Mouse (Mus musculus) lung, postnatal 10 days (tissue): ENCODE results near the gene Clcn5.

ENCODE experiments used
- DNase-seq: peaks from one replicate; pipeline ENCODE4 v3.0.0; 2021

The Clcn5 gene

GRCm38 (mm10) chrX:7319089-7319721 is at the start of gene Clcn5:
Clcn5 (minus strand) TSS chrX:7319358.
- peak; percentile 97 for DNase-seq

GRCm38 (mm10) chrX:7325455-7325854 is 6.3 kb upstream of the Clcn5 start:
- DNase-seq = no peak

GRCm38 (mm10) chrX:7322288-7322687 is 3.1 kb upstream of the Clcn5 start:
- peak; percentile 70 for DNase-seq

DNA sequence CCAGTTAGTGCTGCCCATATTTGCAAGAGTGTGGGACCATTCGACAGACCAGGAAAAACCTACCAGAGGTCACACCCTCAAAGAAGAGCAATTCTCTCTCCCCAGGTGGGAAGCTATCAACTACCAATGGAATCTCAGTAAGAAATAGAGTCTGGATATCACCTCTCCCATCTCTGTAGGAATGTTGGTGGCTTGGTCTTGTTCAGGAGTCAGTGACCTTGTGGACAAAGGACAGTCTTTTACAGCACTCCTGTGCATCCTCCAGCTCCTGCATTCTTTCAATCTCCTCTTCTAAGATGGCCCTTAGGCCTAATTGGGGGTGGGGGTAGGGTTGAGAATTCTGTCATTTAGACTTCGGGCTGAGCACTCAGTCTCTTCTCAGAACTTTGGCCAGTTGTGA is 1.4 kb upstream of the Clcn5 start:
- DNase-seq = no peak

DNA sequence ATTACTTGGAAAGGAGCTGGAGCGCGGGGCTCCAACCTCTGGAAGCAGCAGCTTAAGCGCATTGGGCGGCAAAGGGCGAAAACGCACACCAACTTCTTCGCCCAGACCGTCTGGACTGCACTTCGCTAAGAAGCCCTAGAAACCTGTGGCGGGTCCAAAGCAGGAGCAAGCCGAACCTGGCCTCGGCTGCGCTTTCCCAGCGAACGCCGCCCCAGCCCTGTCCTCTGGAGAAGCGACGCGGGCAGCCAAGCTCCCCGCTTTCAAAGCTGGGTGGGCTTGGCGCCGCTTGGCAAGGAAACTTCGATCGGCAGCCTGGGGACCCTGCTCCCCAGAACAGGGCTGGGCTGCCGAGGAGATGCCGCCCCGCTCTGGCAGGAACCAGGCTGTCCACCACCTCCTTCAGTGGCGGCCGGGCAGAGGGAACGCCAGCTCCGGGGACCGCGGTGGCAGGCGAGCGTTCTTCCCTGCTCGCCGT is 570 bp downstream of the Clcn5 start:
- peak; percentile 27 for DNase-seq

GRCm38 (mm10) chrX:7315115-7315514 is 4.0 kb downstream of the Clcn5 start:
- no peak for DNase-seq

- no peak for DNase-seq
Observed at GRCm38 (mm10) chrX:7314645-7315044, 4.5 kb downstream of the Clcn5 start.

- DNase-seq = no peak
Observed at GRCm38 (mm10) chrX:7308242-7308641, 10.9 kb downstream of the Clcn5 start.

GRCm38 (mm10) chrX:7306861-7307260 is 12.3 kb downstream of the Clcn5 start:
- DNase-seq = no peak

- no peak for DNase-seq
Observed at GRCm38 (mm10) chrX:7292981-7293380, 26.2 kb downstream of the Clcn5 start.

- DNase-seq = no peak
Observed at GRCm38 (mm10) chrX:7292151-7292768, 26.9 kb downstream of the Clcn5 start.

GRCm38 (mm10) chrX:7288976-7289375 is 30.2 kb downstream of the Clcn5 start:
- no peak for DNase-seq

GRCm38 (mm10) chrX:7287051-7287734 is 32.0 kb downstream of the Clcn5 start:
- DNase-seq = no peak

DNA sequence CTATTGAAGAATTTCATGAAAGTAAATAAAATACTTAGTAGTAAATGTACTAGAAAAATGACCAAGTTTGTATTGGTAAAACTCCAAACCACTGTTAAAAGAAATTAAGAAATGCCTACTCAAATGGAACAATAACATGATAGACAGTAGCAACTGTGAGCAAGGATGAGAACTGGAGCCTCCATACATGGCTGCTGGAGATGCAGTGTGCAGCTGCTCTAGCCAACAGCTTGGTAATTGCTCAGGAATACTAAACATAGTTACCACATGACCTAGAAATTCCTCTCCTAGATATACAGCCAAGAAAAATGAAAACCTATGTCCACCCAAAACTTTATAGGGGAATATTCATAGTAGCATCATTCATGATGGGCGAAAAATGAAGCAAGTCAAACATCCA is 36.5 kb downstream of the Clcn5 start:
- DNase-seq = no peak

DNA sequence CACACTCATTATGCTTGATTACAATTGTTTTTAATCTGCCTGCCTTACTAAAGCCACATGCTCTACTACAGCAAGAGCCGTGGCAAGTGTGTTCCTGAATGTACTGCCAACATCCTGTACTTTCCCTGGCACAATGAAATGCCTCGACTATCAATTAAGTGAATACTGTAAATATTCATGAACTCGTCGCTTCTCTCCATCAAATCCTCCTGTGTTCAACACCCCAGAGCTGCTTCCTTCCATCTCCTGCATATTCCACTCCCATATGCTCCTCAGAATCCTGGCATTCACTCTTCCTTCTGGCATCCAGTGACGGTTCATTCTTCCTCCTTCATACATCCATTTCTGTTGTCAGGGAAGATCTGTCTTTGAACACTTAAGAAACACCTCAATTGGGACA is 39.4 kb downstream of the Clcn5 start:
- no peak for DNase-seq

GRCm38 (mm10) chrX:7276564-7276963 is 42.6 kb downstream of the Clcn5 start:
- DNase-seq = no peak

DNA sequence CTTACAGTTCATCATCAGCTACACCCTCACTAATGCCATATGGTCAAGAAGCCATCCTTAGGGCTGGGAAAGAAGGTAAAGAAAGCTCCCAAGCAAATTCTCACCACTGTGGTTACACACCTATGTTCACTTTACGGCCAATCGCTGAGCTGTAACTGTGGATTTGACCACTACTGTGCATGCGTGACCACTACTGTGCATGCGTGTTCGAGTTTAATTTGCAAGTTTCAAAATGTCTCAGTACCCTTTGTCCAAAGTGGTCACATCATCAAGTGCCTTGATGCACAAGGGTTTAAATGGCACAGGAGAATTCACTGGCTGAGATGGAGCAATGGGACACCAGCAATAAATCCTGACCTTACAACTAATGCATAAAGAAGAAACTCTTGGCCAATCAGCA is 58.0 kb downstream of the Clcn5 start:
- no peak for DNase-seq

DNA sequence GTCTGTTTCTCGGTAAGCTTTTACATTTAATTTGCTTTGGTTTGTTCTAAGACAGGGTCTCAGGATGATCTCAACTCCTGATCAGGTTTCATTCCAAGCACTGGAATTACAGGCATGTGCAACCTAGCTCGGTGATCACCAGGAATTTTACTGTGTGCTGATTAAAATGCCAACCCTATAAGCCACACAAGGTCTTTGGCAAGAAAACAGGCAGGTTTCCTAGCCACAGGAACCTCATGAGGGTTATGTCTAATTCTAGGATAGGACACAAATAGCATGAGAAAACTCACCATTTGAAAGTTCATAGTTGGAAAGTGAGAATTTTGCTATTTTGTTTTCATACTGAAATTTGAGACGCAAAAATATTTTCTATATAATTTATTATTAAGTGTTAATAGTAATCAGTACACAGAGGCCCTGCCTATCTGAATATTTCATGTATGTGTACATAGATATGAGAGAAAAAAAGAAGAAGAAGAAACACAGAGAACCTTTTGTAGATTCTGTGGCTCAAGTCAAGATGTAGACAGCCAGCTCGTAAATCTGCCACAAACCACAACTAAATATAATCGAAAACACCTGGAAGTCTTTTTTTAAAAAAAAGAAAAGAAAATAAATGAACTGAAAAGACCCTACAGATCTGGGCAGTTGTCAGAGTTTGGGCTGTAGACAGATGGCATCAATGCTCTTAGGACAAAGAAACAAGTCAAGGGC is 58.6 kb downstream of the Clcn5 start:
- DNase-seq = no peak

GRCm38 (mm10) chrX:7259718-7260117 is 59.4 kb downstream of the Clcn5 start:
- DNase-seq = peak; percentile 1

- peak; percentile 4 for DNase-seq
Observed at GRCm38 (mm10) chrX:7256022-7256421, 63.1 kb downstream of the Clcn5 start.

DNA sequence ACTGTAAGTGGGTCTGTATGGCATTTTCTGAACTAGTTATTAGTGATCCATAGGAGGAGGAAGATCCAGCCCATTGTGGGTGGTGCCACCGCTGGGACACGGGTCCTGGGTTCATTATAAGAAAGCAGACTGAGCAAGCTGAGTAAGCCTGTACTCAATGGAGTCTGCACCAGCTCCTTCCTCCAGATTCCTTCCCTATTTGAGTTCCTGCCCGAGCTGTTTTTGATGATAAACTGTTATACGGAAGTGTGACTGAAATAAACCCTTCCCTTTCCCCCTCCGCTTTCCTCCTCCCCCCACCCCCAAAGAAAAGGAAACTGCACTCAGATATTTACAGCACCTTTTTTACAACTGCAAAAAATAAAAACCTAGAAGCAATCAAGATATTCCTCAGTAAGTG is 115.1 kb downstream of the Clcn5 start:
- no peak for DNase-seq

DNA sequence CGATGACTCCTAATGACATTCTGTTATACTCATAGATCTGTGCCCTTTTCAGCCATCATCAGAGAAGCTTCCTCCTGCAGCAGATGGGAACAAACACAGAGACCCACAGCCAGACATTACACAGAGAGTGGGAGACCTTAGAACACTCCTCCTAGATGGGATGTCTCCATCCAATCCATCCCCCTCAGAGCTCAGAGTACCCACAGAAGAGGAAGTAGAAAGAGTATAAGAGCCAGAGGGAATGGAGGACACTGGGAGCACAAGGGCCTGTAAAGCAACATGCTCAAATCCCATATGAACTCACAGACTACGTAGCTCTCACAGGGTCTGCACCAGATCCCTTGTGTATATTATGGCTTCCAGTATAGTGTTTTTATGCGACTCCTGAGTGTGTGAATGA is 115.6 kb downstream of the Clcn5 start:
- no peak for DNase-seq

DNA sequence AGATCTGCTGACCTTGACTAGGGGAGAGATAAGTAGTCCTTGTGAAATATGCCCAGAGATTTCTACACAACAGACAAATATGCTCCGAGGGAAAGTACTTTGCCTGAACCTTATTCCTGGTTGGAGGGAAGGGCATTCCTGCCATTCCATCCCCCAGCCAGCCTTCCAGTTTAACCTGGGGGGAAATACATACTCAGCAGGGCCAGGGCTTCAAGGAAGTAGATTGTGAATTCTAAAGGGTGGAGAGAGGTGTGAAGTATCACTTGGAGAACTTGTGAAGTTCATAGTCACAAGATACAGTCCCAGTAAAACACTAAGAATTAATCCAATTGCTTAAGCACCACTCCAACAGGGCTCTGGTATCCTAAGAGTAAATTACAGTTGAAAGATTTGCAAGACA is 121.3 kb downstream of the Clcn5 start:
- DNase-seq = peak; percentile 3

- no peak for DNase-seq
Observed at GRCm38 (mm10) chrX:7190816-7191215, 128.3 kb downstream of the Clcn5 start.
